9 mouse cellular contexts compared by ENCODE assay signal in the genomic region with DNA sequence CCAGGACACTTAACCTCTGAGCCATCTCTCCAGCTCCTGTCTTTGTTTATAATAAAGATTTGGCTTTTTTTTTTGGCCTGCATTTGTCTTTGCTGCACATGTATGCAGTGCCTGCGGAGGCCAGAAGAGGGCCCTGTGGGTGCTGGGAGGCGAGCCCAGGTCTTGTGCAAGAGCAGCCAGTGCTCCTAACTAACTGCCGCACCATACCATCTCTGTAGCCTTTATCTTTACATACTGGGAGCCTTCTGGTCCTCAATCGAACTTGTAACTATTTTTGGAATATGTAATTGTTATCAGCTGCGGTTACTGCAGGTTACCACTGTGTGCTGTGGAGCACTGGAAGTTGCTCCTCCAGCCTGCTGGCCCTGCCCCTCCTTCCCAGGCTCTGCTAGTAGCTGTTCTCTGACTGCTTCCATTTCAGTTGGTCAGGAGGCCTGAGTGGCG. TPM values are rescaled to one million over a fixed set of nuclear protein-coding genes. Genes with fewer than 3 reads are reported as not detected.
DNase-seq lines count a peak whose midpoint lies in the region; ATAC-seq and TF ChIP-seq lines count a peak whose summit lies in the region.
"Had no signal": no experiment of that assay in that cellular context is flagged by ENCODE, and none has a peak within 500 bp of the region (broad histone marks: within the 10 kb centered on the region; RNA-seq: fewer than 3 reads in every experiment).

No protein-coding gene starts in this region.

- peak; percentile 54; the same call in 1 of the 2 replicates for TF ChIP-seq POLR2A in heart, adult 2 months (IDR thresholded peaks at IDR 0.05; ENCODE audit: insufficient read depth, low read depth, low read length)

- peak overlapping the region; percentile 37; the same call in 1 of the 2 replicates for H3K4me3 ChIP-seq in G1E (ENCODE audit: low read depth, low read length)
- H3K4me3 ChIP-seq in heart, adult 2 months = no peak overlapping the region
- H3K4me3 ChIP-seq in forebrain, embryonic 15.5 days = no peak overlapping the region
- H3K4me3 ChIP-seq: embryonic facial prominence, embryonic 12.5 days had no signal

- TF ChIP-seq EP300 in heart, adult 2 months (IDR thresholded peaks at IDR 0.05; ENCODE audit: insufficient read depth, low read depth, low read length) = peak; percentile 74

- WGBS in heart, adult 2 months = 38% methylated on average over 6 of the region's 6 CpGs
- WGBS in forebrain, embryonic 15.5 days = 71% methylated on average over 6 of the region's 6 CpGs

- peak; percentile 69 for ATAC-seq in G1E (ENCODE audit: extremely low read depth, insufficient number of reproducible peaks, low FRiP score, poor library complexity, severe bottlenecking)
- ATAC-seq in forebrain, embryonic 15.5 days (replicated peaks) = no peak

- intact Hi-C loops in heart, adult 2 months (cut with DNase I) = loop anchor here (2.0 kb wide), 1 partner anchor 19 kb away; no protein-coding TSS in a partner anchor

- H3K27me3 ChIP-seq in G1E (ENCODE audit: insufficient read depth, low read length) = no peaks in the 10 kb centered on the region
- H3K27me3 ChIP-seq in heart, adult 2 months (ENCODE audit: control insufficient read depth, insufficient read depth, low read length) = no peaks in the 10 kb centered on the region
- no peaks in the 10 kb centered on the region for H3K27me3 ChIP-seq in forebrain, embryonic 15.5 days
- H3K27me3 ChIP-seq: embryonic facial prominence, embryonic 12.5 days had no signal

- H3K27ac ChIP-seq in heart, adult 2 months = peak overlapping the region; percentile 72
- H3K27ac ChIP-seq in forebrain, embryonic 15.5 days (replicated peaks) = no peak overlapping the region
- H3K27ac ChIP-seq: embryonic facial prominence, embryonic 12.5 days had no signal

- TF ChIP-seq CTCF in G1E (IDR thresholded peaks at IDR 0.05; ENCODE audit: low read depth, low read length) = 0 out of 2 replicates have a peak, but pooled peaks have one; percentile 24
- TF ChIP-seq CTCF in heart, adult 2 months (IDR thresholded peaks at IDR 0.05) = peak; percentile 85

- no peaks in the 10 kb centered on the region for H3K79me2 ChIP-seq in heart, adult 2 months (replicated peaks; ENCODE audit: control insufficient read depth, insufficient read depth, low read length)

- H3K9ac ChIP-seq in heart, adult 2 months (ENCODE audit: low read depth, low read length) = no peak overlapping the region
- H3K9ac ChIP-seq in forebrain, embryonic 15.5 days (replicated peaks) = no peak overlapping the region
- H3K9ac ChIP-seq: embryonic facial prominence, embryonic 12.5 days had no signal

- DNase-seq in layer of hippocampus, adult 18-20 months (ENCODE audit: low spot score in 2 of 2) = peak; percentile 35 to 63
- no peak for DNase-seq in layer of hippocampus, adult 8-10 months (ENCODE audit: low spot score in 2 of 2)
- peak; percentile 50 for DNase-seq in G1E (ENCODE audit: low spot score)
- DNase-seq in c-Kit-positive CD71-negative TER-119-negative erythroid progenitor cells, embryonic 14.5 days (ENCODE audit: low read depth) = peak; percentile 48
- DNase-seq in heart, adult 2 months = peak; percentile 72 to 75
- peak; percentile 35 to 47 for DNase-seq in layer of hippocampus, postnatal 14 days (ENCODE audit: low spot score in 2 of 2)
- DNase-seq in ovary, postnatal 14 days (ENCODE audit: low spot score) = peak; percentile 60

- H3K4me1 ChIP-seq in G1E (ENCODE audit: insufficient read depth, low read depth, low read length) = peaks cover 71% of the 10 kb centered on the region
- peaks cover 6% of the 10 kb centered on the region for H3K4me1 ChIP-seq in heart, adult 2 months (ENCODE audit: control insufficient read depth, insufficient read depth, low read length)
- peaks cover 28% of the 10 kb centered on the region for H3K4me1 ChIP-seq in forebrain, embryonic 15.5 days

- H3K9me3 ChIP-seq in G1E (replicated peaks) = no peaks in the 10 kb centered on the region
- no peaks in the 10 kb centered on the region for H3K9me3 ChIP-seq in forebrain, embryonic 15.5 days
- H3K9me3 ChIP-seq: embryonic facial prominence, embryonic 12.5 days had no signal

- H3K4me2 ChIP-seq in forebrain, embryonic 15.5 days (replicated peaks) = no peak overlapping the region
- H3K4me2 ChIP-seq: embryonic facial prominence, embryonic 12.5 days had no signal

- peaks cover 73% of the 10 kb centered on the region for H3K36me3 ChIP-seq in G1E (replicated peaks)
- H3K36me3 ChIP-seq in heart, adult 2 months (ENCODE audit: control insufficient read depth, insufficient read depth, low read length) = no peaks in the 10 kb centered on the region
- no peaks in the 10 kb centered on the region for H3K36me3 ChIP-seq in forebrain, embryonic 15.5 days

RNA-seq across cellular contexts. Expression of gene Ung, which starts 3.9 kb away (rescaled TPM):
- 1 to 10 TPM; 2.0 to 2.6 TPM for total RNA-seq in layer of hippocampus, adult 18-20 months (2021)
- 1 to 10 TPM; 1.7 to 2.3 (median 1.9) TPM for total RNA-seq in layer of hippocampus, adult 8-10 months (2022)
- total RNA-seq in G1E (2014; fragmentation: Nextera tagmentation) = 13.9 and 16.5 TPM in 2 replicates
- 17.6 and 19.5 TPM in 2 replicates for total RNA-seq in G1E (2017)
- 87.8 and 89.3 TPM in 2 replicates for polyA plus RNA-seq in G1E (2012)
- total RNA-seq in heart, adult 2 months (2021) = 10 to 100 TPM; 27.1 to 32.1 TPM
- 24.4 and 28.3 TPM in 2 replicates for polyA plus RNA-seq in heart, adult 2 months (2012; rRNA removed)
- total RNA-seq in layer of hippocampus, postnatal 14 days (2021) = 1 to 10 TPM; 4.1 to 4.2 TPM
- 22.7 and 25.8 TPM in 2 replicates for polyA plus RNA-seq in forebrain, embryonic 15.5 days (2015; fragmentation: Nextera tagmentation; extraction: Ambion mirVana)

RNA-seq across cellular contexts. Expression of gene Alkbh2, which starts 6.1 kb away (rescaled TPM):
- 1 to 10 TPM; 4.6 TPM for total RNA-seq in layer of hippocampus, adult 18-20 months (2021)
- 1 to 10 TPM; 3.8 to 6.5 (median 5.5) TPM for total RNA-seq in layer of hippocampus, adult 8-10 months (2022)
- total RNA-seq in G1E (2014; fragmentation: Nextera tagmentation) (6.8 and 8.2 TPM in 2 replicates), G1E (2017) (3.7 and 7.1 TPM in 2 replicates)
- polyA plus RNA-seq in G1E (2012) = 19.0 and 20.5 TPM in 2 replicates
- total RNA-seq in heart, adult 2 months (2021) = 1 to 10 TPM; 1.6 to 2.0 TPM
- polyA plus RNA-seq in heart, adult 2 months (2012; rRNA removed) = 3.0 and 3.1 TPM in 2 replicates
- total RNA-seq in layer of hippocampus, postnatal 14 days (2021) = 1 to 10 TPM; 3.5 to 5.6 TPM
- 6.2 and 7.3 TPM in 2 replicates for polyA plus RNA-seq in forebrain, embryonic 15.5 days (2015; fragmentation: Nextera tagmentation; extraction: Ambion mirVana)

RNA-seq across cellular contexts. Expression of gene Acacb, which starts 12.2 kb away (rescaled TPM):
- 1 to 10 TPM; 6.4 to 6.5 TPM for total RNA-seq in layer of hippocampus, adult 18-20 months (2021)
- total RNA-seq in layer of hippocampus, adult 8-10 months (2022) = 1 to 10 TPM; 6.1 to 7.4 (median 6.6) TPM
- total RNA-seq in G1E (2014; fragmentation: Nextera tagmentation) = 0.34 and 2.6 TPM in 2 replicates
- total RNA-seq in G1E (2017) = 0.35 and 0.76 TPM in 2 replicates
- polyA plus RNA-seq in G1E (2012) = 0.43 and 0.55 TPM in 2 replicates
- total RNA-seq in heart, adult 2 months (2021) = 100 to 1,000 TPM; 205 to 251 TPM
- polyA plus RNA-seq in heart, adult 2 months (2012; rRNA removed) = 105 and 141 TPM in 2 replicates
- 1 to 10 TPM; 6.5 to 7.1 TPM for total RNA-seq in layer of hippocampus, postnatal 14 days (2021)
- polyA plus RNA-seq in forebrain, embryonic 15.5 days (2015; fragmentation: Nextera tagmentation; extraction: Ambion mirVana) = 1.6 and 3.0 TPM in 2 replicates

RNA-seq across cellular contexts. Expression of gene Svop, which starts 42.7 kb away (rescaled TPM):
- 100 to 1,000 TPM; 171 to 176 TPM for total RNA-seq in layer of hippocampus, adult 18-20 months (2021)
- 100 to 1,000 TPM; 146 to 171 (median 153) TPM for total RNA-seq in layer of hippocampus, adult 8-10 months (2022)
- total RNA-seq in G1E (2014; fragmentation: Nextera tagmentation) (not detected in 2 replicates), G1E (2017) (0.05 and 0.06 TPM in 2 replicates)
- not detected in 2 replicates for polyA plus RNA-seq in G1E (2012)
- not detected for total RNA-seq in heart, adult 2 months (2021)
- 0.08 and 0.12 TPM in 2 replicates for polyA plus RNA-seq in heart, adult 2 months (2012; rRNA removed)
- 100 to 1,000 TPM; 169 to 176 TPM for total RNA-seq in layer of hippocampus, postnatal 14 days (2021)
- 81.8 and 87.2 TPM in 2 replicates for polyA plus RNA-seq in forebrain, embryonic 15.5 days (2015; fragmentation: Nextera tagmentation; extraction: Ambion mirVana)

Comparison
In these comparisons a context has a peak if more than half of its experiments do, and no peak if none do; other contexts are left out.
1. DNase-seq: peak in layer of hippocampus, adult 18-20 months (2 of 2), G1E (single experiment), c-Kit-positive CD71-negative TER-119-negative erythroid progenitor cells, embryonic 14.5 days (single experiment), heart, adult 2 months (2 of 2), layer of hippocampus, postnatal 14 days (2 of 2) and ovary, postnatal 14 days (single experiment); none in layer of hippocampus, adult 8-10 months (0 of 2).
2. RNA of gene Acacb, which starts 12.2 kb away (total RNA-seq): 205 to 251 TPM in heart, adult 2 months; 6.5 to 7.1 TPM in layer of hippocampus, postnatal 14 days, 6.1 to 7.4 TPM in layer of hippocampus, adult 8-10 months, 6.4 to 6.5 TPM in layer of hippocampus, adult 18-20 months and 0.34 to 2.6 TPM in G1E; every median in the first group is over 10 times any median in the second.